Mouse (Mus musculus): ENCODE data around the gene Setx. TPM values are rescaled to one million over a fixed set of nuclear protein-coding genes. Genes with fewer than 3 reads are reported as not detected.

The Setx gene
- polyA plus RNA-seq, 2 experiments: 10.0 TPM

- no peaks in the 10 kb centered on the region for H3K4me1 ChIP-seq (ENCODE audit: control insufficient read depth, insufficient read depth, low read length)
- H3K36me3 ChIP-seq (ENCODE audit: control insufficient read depth, insufficient read depth, low read length): no peaks in the 10 kb centered on the region
- H3K27ac ChIP-seq (replicated peaks; ENCODE audit: low read depth, low read length): no peak overlapping the region
- no peaks in the 10 kb centered on the region for H3K27me3 ChIP-seq (ENCODE audit: control insufficient read depth, insufficient read depth, low read length)
- H3K9ac ChIP-seq (ENCODE audit: low read depth, low read length, severe bottlenecking): no peak overlapping the region
- no peak overlapping the region for H3K4me3 ChIP-seq (replicated peaks; ENCODE audit: low read length)
- H3K9me3 ChIP-seq (ENCODE audit: control insufficient read depth, low read length): no peaks in the 10 kb centered on the region
- TF ChIP-seq POLR2A (IDR thresholded peaks at IDR 0.05; ENCODE audit: borderline replicate concordance, extremely low read depth, insufficient read depth, insufficient read length): no peak
- DNase-seq (ENCODE audit: low spot score) (no peak), ATAC-seq (ENCODE audit: low FRiP score, low read depth) (no peak)
- 58% methylated on average over 11 of the region's 11 CpGs for WGBS
- H3K4me2 ChIP-seq (replicated peaks; ENCODE audit: low read depth, low read length, severe bottlenecking): no peak overlapping the region
Observed at GRCm38 (mm10) chr2:29201223-29201955, 77.4 kb downstream of the Setx start.

GRCm38 (mm10) chr2:29206156-29206555 is 82.2 kb downstream of the Setx start:
- Histone ChIP-seq H3K27ac (replicated peaks; ENCODE audit: low read depth, low read length) (no peak overlapping the region), H3K4me2 (replicated peaks; ENCODE audit: low read depth, low read length, severe bottlenecking) (no peak overlapping the region), H3K36me3 (ENCODE audit: control insufficient read depth, insufficient read depth, low read length) (no peaks in the 10 kb centered on the region), H3K27me3 (ENCODE audit: control insufficient read depth, insufficient read depth, low read length) (no peaks in the 10 kb centered on the region), H3K4me1 (ENCODE audit: control insufficient read depth, insufficient read depth, low read length) (no peaks in the 10 kb centered on the region), H3K9ac (ENCODE audit: low read depth, low read length, severe bottlenecking) (no peak overlapping the region), H3K9me3 (ENCODE audit: control insufficient read depth, low read length) (no peaks in the 10 kb centered on the region), H3K4me3 (replicated peaks; ENCODE audit: low read length) (no peak overlapping the region)
- WGBS: 11% methylated on average over 8 of the region's 8 CpGs
- no peak for TF ChIP-seq POLR2A (IDR thresholded peaks at IDR 0.05; ENCODE audit: borderline replicate concordance, extremely low read depth, insufficient read depth, insufficient read length)
- DNase-seq (ENCODE audit: low spot score) (no peak), ATAC-seq (ENCODE audit: low FRiP score, low read depth) (no peak)

- WGBS: 56% methylated on average over 8 of the region's 8 CpGs
- no peaks in the 10 kb centered on the region for H3K4me1 ChIP-seq (ENCODE audit: control insufficient read depth, insufficient read depth, low read length)
- H3K4me3 ChIP-seq (replicated peaks; ENCODE audit: low read length): no peak overlapping the region
- H3K4me2 ChIP-seq (replicated peaks; ENCODE audit: low read depth, low read length, severe bottlenecking): no peak overlapping the region
- no peaks in the 10 kb centered on the region for H3K36me3 ChIP-seq (ENCODE audit: control insufficient read depth, insufficient read depth, low read length)
- no peaks in the 10 kb centered on the region for H3K27me3 ChIP-seq (ENCODE audit: control insufficient read depth, insufficient read depth, low read length)
- ATAC-seq (ENCODE audit: low FRiP score, low read depth) (no peak), DNase-seq (ENCODE audit: low spot score) (no peak)
- H3K27ac ChIP-seq (replicated peaks; ENCODE audit: low read depth, low read length): no peak overlapping the region
- TF ChIP-seq POLR2A (IDR thresholded peaks at IDR 0.05; ENCODE audit: borderline replicate concordance, extremely low read depth, insufficient read depth, insufficient read length): no peak
- no peaks in the 10 kb centered on the region for H3K9me3 ChIP-seq (ENCODE audit: control insufficient read depth, low read length)
- no peak overlapping the region for H3K9ac ChIP-seq (ENCODE audit: low read depth, low read length, severe bottlenecking)
Observed at GRCm38 (mm10) chr2:29216286-29217012, 92.5 kb downstream of the Setx start.

GRCm38 (mm10) chr2:29217042-29217441 is 93.1 kb downstream of the Setx start:
- no peak overlapping the region for H3K27ac ChIP-seq (replicated peaks; ENCODE audit: low read depth, low read length)
- no peak overlapping the region for H3K9ac ChIP-seq (ENCODE audit: low read depth, low read length, severe bottlenecking)
- H3K9me3 ChIP-seq (ENCODE audit: control insufficient read depth, low read length): no peaks in the 10 kb centered on the region
- H3K4me1 ChIP-seq (ENCODE audit: control insufficient read depth, insufficient read depth, low read length): no peaks in the 10 kb centered on the region
- no peaks in the 10 kb centered on the region for H3K27me3 ChIP-seq (ENCODE audit: control insufficient read depth, insufficient read depth, low read length)
- no peak overlapping the region for H3K4me2 ChIP-seq (replicated peaks; ENCODE audit: low read depth, low read length, severe bottlenecking)
- no peaks in the 10 kb centered on the region for H3K36me3 ChIP-seq (ENCODE audit: control insufficient read depth, insufficient read depth, low read length)
- no peak overlapping the region for H3K4me3 ChIP-seq (replicated peaks; ENCODE audit: low read length)
- 85% methylated on average over 5 of the region's 5 CpGs for WGBS
- DNase-seq (ENCODE audit: low spot score): no peak
- ATAC-seq (ENCODE audit: low FRiP score, low read depth): no peak
- TF ChIP-seq POLR2A (IDR thresholded peaks at IDR 0.05; ENCODE audit: borderline replicate concordance, extremely low read depth, insufficient read depth, insufficient read length): no peak

- WGBS: 66% methylated on average over 10 of the region's 10 CpGs
- Histone ChIP-seq H3K9ac (ENCODE audit: low read depth, low read length, severe bottlenecking) (no peak overlapping the region), H3K27me3 (ENCODE audit: control insufficient read depth, insufficient read depth, low read length) (no peaks in the 10 kb centered on the region), H3K4me2 (replicated peaks; ENCODE audit: low read depth, low read length, severe bottlenecking) (no peak overlapping the region), H3K27ac (replicated peaks; ENCODE audit: low read depth, low read length) (no peak overlapping the region), H3K9me3 (ENCODE audit: control insufficient read depth, low read length) (no peaks in the 10 kb centered on the region), H3K36me3 (ENCODE audit: control insufficient read depth, insufficient read depth, low read length) (no peaks in the 10 kb centered on the region), H3K4me1 (ENCODE audit: control insufficient read depth, insufficient read depth, low read length) (no peaks in the 10 kb centered on the region), H3K4me3 (replicated peaks; ENCODE audit: low read length) (no peak overlapping the region)
- TF ChIP-seq POLR2A (IDR thresholded peaks at IDR 0.05; ENCODE audit: borderline replicate concordance, extremely low read depth, insufficient read depth, insufficient read length): no peak
- ATAC-seq (ENCODE audit: low FRiP score, low read depth) (no peak), DNase-seq (ENCODE audit: low spot score) (no peak)
Observed at GRCm38 (mm10) chr2:29217897-29218296, 93.9 kb downstream of the Setx start.

Measured in limb, embryonic 14.5 days (tissue).